Mouse (Mus musculus) hindbrain, embryonic 11.5 days (tissue): ENCODE results near the gene Hnrnpll. TPM values are rescaled to one million over a fixed set of nuclear protein-coding genes. Genes with fewer than 3 reads are reported as not detected.
"Not testable (repeated sequence)": the region's sequence is repeated elsewhere in the genome, so short reads cannot be mapped to it uniquely, and the experiment has no call there.

Experiments
- ATAC-seq: fragments of 200-750 bp; cut with Nextera tagmentation; 2 replicates; pipeline ENCODE4 v1.8.0; 2017; ENCODE audit warnings: mild to moderate bottlenecking, moderate TSS enrichment, moderate library complexity; ENCODE audit not compliant: low FRiP score
- DNase-seq: peaks from one replicate; pipeline ENCODE4 v3.0.0-alpha.2; 2015; ENCODE audit warnings: low spot score
- H3K27ac ChIP-seq: fragments of 300-500 bp; sonication (generic); 2 replicates; pipeline ENCODE4 v1.5.1; 2014; ENCODE audit warnings: mild to moderate bottlenecking, low read depth, low read length
- H3K27me3 ChIP-seq: fragments of 300-500 bp; sonication (generic); 2 replicates; pipeline ENCODE4 v1.6.1; 2014; ENCODE audit warnings: mild to moderate bottlenecking, low read length, moderate library complexity, mixed read lengths; ENCODE audit not compliant: control insufficient read depth, insufficient read depth
- H3K36me3 ChIP-seq: fragments of 300-500 bp; sonication (generic); 2 replicates; pipeline ENCODE4 v1.6.1; 2014; ENCODE audit warnings: mild to moderate bottlenecking, low read length, moderate library complexity, mixed read lengths; ENCODE audit not compliant: control insufficient read depth, insufficient read depth
- H3K4me1 ChIP-seq: fragments of 300-500 bp; sonication (generic); replicated peaks from 2 replicates; pipeline ENCODE4 v1.6.1; 2014; ENCODE audit warnings: low read length, mixed read lengths; ENCODE audit not compliant: control insufficient read depth, insufficient read depth
- H3K4me2 ChIP-seq: fragments of 300-500 bp; sonication (generic); replicated peaks from 2 replicates; pipeline ENCODE4 v1.6.1; 2014; ENCODE audit warnings: mild to moderate bottlenecking, low read depth, low read length
- H3K4me3 ChIP-seq: fragments of 300-500 bp; sonication (generic); 2 replicates; pipeline ENCODE4 v1.5.1; 2014; ENCODE audit warnings: low read depth, low read length
- H3K9ac ChIP-seq: fragments of 300-500 bp; sonication (generic); 2 replicates; pipeline ENCODE4 v1.6.1; 2014; ENCODE audit warnings: low read depth, low read length
- H3K9me3 ChIP-seq: fragments of 300-500 bp; sonication (generic); 2 replicates; pipeline ENCODE4 v1.6.1; 2016; ENCODE audit warnings: low read length; ENCODE audit not compliant: control insufficient read depth
- WGBS: fragments of 180-500 bp; shearing (Covaris S2); extraction: QIAGEN DNeasy Blood & Tissue Kit; methylation state at CpG from one replicate; pipeline ENCODE4 v1.1.7; 2014; 5-methylcytosine and 5-hydroxymethylcytosine counted together
- polyA plus RNA-seq: library from polyadenylated mRNA; unstranded; fragments of >200 nt; fragmentation: Nextera tagmentation; extraction: Ambion mirVana; gene quantifications from 2 replicates; pipeline ENCODE4 v1.2.1, GENCODE M21; 2014

Hnrnpll gene
- polyA plus RNA-seq, 1 experiment from 2014 or later: 123 TPM

DNA sequence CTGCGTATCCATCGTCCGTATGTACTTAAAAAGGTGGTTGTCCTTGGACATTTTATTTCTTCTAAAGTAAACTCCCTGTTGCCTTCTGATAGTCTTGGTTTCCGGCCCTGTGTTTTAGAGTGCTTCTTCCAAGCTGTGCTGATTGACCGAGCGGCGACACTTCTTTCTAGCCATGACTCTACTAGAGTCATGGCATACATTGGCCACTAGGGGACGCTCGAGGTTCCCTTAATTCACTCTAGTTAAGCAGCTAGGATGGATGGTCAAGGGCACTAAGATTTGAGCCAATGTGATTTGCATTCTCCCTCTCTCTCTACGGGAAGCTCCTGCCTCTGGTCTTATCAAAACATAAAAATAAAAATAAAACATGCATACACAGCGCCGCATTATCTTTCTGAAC, 44.7 kb downstream of the Hnrnpll start:
- Histone ChIP-seq H3K4me1 (0 out of 2 replicates have a peak, but pooled peaks cover 2% of the 10 kb centered on the region), H3K4me3 (no peak overlapping the region), H3K36me3 (no peaks in the 10 kb centered on the region), H3K4me2 (no peak overlapping the region), H3K27ac (no peak overlapping the region), H3K9ac (no peak overlapping the region), H3K27me3 (no peaks in the 10 kb centered on the region), H3K9me3 (no peaks in the 10 kb centered on the region)
- WGBS: 44% methylated on average over 12 of the region's 12 CpGs
- ATAC-seq (peak; percentile 40; the same call in 1 of the 2 replicates), DNase-seq (peak; percentile 72)

GRCm38 (mm10) chr17:80016400-80016799, 45.7 kb downstream of the Hnrnpll start:
- H3K27ac ChIP-seq, H3K4me2 ChIP-seq, H3K9ac ChIP-seq, H3K27me3 ChIP-seq, H3K36me3 ChIP-seq, H3K4me1 ChIP-seq, DNase-seq, H3K4me3 ChIP-seq, ATAC-seq, H3K9me3 ChIP-seq: not testable (repeated sequence)
- 94% methylated on average over 4 of the region's 4 CpGs for WGBS

- no peak overlapping the region for H3K4me2 ChIP-seq
- H3K27ac ChIP-seq: no peak overlapping the region
- no peaks in the 10 kb centered on the region for H3K36me3 ChIP-seq
- H3K9me3 ChIP-seq: no peaks in the 10 kb centered on the region
- WGBS: 90% methylated on average over 8 of the region's 8 CpGs
- H3K4me1 ChIP-seq: 0 out of 2 replicates have a peak, but pooled peaks cover 2% of the 10 kb centered on the region
- no peaks in the 10 kb centered on the region; the same call in 1 of the 2 replicates for H3K27me3 ChIP-seq
- DNase-seq: no peak
- ATAC-seq: no peak
- no peak overlapping the region for H3K4me3 ChIP-seq
- no peak overlapping the region for H3K9ac ChIP-seq
These were observed 47.7 kb downstream of the Hnrnpll start for GRCm38 (mm10) chr17:80014361-80014809.

- H3K27ac ChIP-seq: no peak overlapping the region
- no peak overlapping the region for H3K4me2 ChIP-seq
- no peak overlapping the region for H3K9ac ChIP-seq
- 30% methylated on average over 15 of the region's 15 CpGs for WGBS
- no peaks in the 10 kb centered on the region; the same call in 1 of the 2 replicates for H3K27me3 ChIP-seq
- H3K9me3 ChIP-seq: no peaks in the 10 kb centered on the region
- 0 out of 2 replicates have a peak, but pooled peaks cover 3% of the 10 kb centered on the region for H3K4me1 ChIP-seq
- no peak overlapping the region for H3K4me3 ChIP-seq
- ATAC-seq (no peak), DNase-seq (peak; percentile 33)
- no peaks in the 10 kb centered on the region for H3K36me3 ChIP-seq
These were observed 52.2 kb downstream of the Hnrnpll start for GRCm38 (mm10) chr17:80009926-80010325.

DNA sequence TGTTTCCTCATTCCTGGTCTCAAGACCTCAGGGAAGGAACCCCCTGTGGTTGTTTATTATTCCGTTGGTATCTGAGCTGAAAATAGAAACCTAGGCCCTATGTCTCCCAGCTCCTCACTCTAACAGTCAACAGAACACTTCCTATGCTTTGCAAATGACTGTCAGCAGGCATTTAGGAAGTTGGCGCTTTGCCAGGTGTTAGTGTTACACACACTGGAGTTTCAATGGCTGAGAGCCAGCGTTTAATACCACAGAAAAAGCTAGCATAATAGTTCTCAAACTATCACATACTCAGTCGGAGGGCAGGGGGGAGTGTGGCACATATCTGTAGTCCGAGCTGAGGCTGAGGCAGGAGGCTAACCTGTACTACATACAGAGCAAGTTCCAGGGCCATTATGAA, 53.3 kb downstream of the Hnrnpll start:
- H3K9me3 ChIP-seq: no peaks in the 10 kb centered on the region
- no peak overlapping the region for H3K4me2 ChIP-seq
- no peaks in the 10 kb centered on the region; the same call in 1 of the 2 replicates for H3K27me3 ChIP-seq
- no peak overlapping the region for H3K4me3 ChIP-seq
- H3K9ac ChIP-seq: no peak overlapping the region
- ATAC-seq: no peak
- no peaks in the 10 kb centered on the region for H3K36me3 ChIP-seq
- WGBS: 48% methylated on average over 5 of the region's 5 CpGs
- DNase-seq: peak; percentile 59
- no peak overlapping the region for H3K27ac ChIP-seq
- 0 out of 2 replicates have a peak, but pooled peaks cover 3% of the 10 kb centered on the region for H3K4me1 ChIP-seq

DNA sequence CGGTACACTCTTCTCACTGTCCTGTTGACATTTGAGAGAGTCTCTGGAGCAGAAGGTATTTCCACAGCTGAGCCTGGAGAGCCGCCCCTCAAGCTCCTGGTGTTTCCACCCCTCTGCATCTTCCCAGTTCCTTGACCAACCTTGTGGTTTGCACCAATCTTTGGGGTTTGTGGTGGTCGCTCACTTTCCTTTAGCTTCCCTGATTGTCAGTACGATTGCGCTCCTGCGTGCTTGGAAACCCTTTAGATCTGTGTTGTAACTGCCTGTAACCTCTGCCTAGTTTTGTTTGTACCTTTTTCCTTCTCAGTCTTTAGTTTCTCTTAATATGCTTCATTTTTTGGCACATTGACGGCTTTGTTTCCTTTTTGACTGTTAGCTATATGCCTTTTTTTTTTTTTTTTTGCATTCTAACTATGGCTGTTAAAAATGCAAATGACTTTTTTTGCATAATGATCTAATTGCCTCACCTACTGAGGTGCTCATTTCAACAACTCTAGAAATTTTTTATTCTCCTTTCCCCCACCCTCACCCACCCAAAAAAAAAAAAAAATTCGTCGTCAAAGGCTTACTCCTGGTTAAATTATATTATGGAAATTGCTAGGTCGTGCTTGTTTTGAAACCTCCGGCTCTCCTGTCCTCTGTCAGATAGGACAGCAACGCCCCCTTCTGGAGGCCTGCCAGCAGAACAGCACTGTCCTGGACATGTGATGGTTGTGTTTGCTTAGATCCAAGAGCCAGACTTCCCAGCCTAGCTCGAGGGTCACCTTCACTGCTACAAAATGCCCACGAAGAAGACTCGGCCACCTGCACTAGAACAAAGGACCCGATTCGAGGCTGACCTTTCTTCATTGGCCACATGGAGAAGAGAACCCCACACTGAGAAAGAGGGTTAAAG, 57.5 kb downstream of the Hnrnpll start:
- Histone ChIP-seq H3K4me1 (0 out of 2 replicates have a peak, but pooled peaks cover 3% of the 10 kb centered on the region), H3K4me3 (no peak overlapping the region), H3K9ac (no peak overlapping the region), H3K9me3 (no peaks in the 10 kb centered on the region), H3K27me3 (no peaks in the 10 kb centered on the region), H3K36me3 (no peaks in the 10 kb centered on the region), H3K27ac (no peak overlapping the region), H3K4me2 (no peak overlapping the region)
- WGBS: 52% methylated on average over 17 of the region's 17 CpGs
- ATAC-seq: peak; percentile 34; the same call in 1 of the 2 replicates
- DNase-seq: peak; percentile 63

DNA sequence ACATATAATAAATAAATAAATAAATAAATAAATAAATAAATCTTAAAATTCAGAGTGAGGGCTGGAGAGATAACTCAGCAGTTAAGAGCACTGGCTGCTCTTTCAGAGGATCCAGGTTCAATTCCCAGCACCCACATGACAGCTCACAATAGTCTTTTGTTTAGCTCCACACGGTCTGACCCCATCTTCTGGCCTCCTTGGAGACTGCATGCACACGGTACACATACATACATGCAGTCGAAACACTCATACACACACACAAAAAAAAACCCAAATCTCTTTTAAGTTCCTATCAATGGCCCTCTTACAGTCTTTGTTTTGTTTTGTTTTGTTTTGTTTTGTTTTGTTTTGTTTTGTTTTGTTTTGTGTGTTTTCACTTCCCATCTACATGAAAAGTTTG, 58.3 kb downstream of the Hnrnpll start:
- H3K27me3 ChIP-seq, H3K36me3 ChIP-seq, H3K9ac ChIP-seq, ATAC-seq, H3K9me3 ChIP-seq, H3K4me2 ChIP-seq, H3K4me3 ChIP-seq, H3K27ac ChIP-seq, DNase-seq, H3K4me1 ChIP-seq: not testable (repeated sequence)
- WGBS: 97% methylated on average over 3 of the region's 3 CpGs

DNA sequence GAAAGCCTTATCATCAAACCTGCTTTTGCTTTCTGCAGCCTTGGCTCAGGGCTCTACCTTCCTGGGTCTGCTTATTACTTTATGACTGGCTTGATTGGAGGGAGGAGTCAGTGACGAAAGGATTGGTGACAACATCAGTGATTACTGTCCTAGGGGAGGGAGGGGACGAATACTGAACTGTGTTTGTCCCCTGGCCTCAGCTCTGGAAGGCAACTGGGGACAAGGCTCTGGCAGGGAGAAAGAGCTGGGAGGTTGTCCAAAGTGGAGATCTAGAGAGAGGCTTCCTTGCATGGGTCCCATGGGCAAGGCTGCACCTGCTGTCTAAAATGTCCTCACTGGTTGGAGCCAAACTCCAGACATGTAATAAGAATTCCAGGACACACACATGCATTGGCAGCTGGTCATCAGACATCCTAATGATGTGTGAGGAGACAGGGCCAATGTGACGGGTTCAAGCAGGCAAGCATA, 59.7 kb downstream of the Hnrnpll start:
- H3K4me3 ChIP-seq: no peak overlapping the region
- 87% methylated on average over 3 of the region's 3 CpGs for WGBS
- no peak overlapping the region for H3K9ac ChIP-seq
- H3K4me1 ChIP-seq: 0 out of 2 replicates have a peak, but pooled peaks cover 3% of the 10 kb centered on the region
- ATAC-seq: no peak
- no peak overlapping the region for H3K4me2 ChIP-seq
- H3K27me3 ChIP-seq: no peaks in the 10 kb centered on the region
- no peaks in the 10 kb centered on the region for H3K36me3 ChIP-seq
- no peak for DNase-seq
- no peak overlapping the region for H3K27ac ChIP-seq
- no peaks in the 10 kb centered on the region for H3K9me3 ChIP-seq
